Mouse (Mus musculus) inflammation-experienced regulatory T-cells (primary cell): Measurements from ENCODE around the gene Dpf3. TPM values are rescaled to one million over a fixed set of nuclear protein-coding genes. Genes with fewer than 3 reads are reported as not detected.

Experiments used
- polyA plus RNA-seq, 2 experiments: library from polyadenylated mRNA; unstranded; fragments of 100-300 nt; shearing (Covaris generic); gene quantifications; one replicate each; pipeline ENCODE4 v1.2.1; 2017

Dpf3 gene
- 1 to 10 TPM in 1 of 2 experiments, under 1 TPM in 1; 0.16 to 2.8 TPM for polyA plus RNA-seq

DNA sequence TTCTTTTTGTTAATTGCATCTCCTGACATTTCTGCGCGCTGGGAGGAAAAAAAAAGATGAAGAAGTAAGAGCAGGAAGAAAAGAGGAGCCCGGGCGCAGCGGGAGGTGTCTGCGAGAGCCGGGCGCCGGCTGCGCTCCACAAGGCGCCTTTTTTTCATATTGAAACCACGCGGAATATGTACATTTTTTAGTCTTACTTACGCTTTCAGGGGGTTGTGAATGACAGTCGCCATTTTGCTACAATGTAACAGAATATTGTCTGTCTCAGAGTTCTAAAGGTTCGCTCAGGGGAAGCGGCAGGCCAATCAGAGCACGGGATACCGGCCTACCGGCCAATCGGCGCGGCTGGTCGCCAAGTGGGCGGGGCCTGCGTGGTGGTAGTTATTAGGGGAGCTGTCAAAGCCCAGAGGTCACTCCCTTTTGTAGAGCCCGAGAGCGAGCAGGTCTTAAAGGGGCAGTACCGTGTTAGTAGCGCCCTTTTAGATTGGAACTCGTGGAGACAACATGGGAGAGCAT is at the start of gene Dpf3:
TSS of gene Dpf3 (minus strand) at position 241 of the 516 bp plus-strand sequence.

DNA sequence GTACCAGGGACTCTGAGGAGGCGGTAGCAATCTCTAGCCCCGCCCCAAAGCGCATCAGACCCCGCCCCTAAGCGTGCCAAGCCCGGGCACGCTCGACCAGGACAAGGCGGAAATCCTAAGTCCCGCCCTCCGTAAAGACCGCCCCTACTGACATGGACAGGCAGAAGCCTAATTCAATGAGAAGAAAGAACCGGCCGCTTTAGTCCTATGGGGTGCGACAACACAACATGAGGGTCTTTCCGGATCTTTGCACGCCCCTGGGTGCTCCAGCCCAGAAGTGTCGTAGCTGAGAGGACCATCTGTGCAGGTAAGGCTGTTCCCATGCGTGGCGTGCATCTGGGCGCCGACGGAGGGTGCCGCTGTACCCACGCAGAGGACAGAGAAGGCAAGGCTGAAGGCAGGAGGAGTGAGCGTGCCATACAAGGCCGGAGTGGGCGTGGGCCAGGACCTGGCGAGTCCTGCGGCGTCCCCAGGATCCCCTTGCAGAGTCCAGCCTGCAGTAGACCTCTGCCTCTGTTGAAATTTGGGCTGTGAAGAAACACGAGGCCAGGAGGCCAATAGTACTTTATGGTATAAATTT is 32.9 kb upstream of the Dpf3 start, which contains the start of gene Dcaf4:
TSS of gene Dcaf4 (plus strand) at position 156 of the 580 bp plus-strand sequence.

Other genes starting within 250 kb of the Dpf3 start
- gene Dcaf4, start 32.8 kb upstream of the Dpf3 start, polyA plus RNA-seq = 10 to 100 TPM; 25.2 to 32.4 TPM
- 10 to 100 TPM; 11.5 to 14.4 TPM for gene Zfyve1, start 109.5 kb upstream of the Dpf3 start, polyA plus RNA-seq
- 100 to 1,000 TPM; 330 to 337 TPM for gene Rbm25, start 143.5 kb upstream of the Dpf3 start, polyA plus RNA-seq
- 100 to 1,000 TPM; 109 to 112 TPM for gene Psen1, start 200.4 kb upstream of the Dpf3 start, polyA plus RNA-seq